Mouse (Mus musculus) ovary, postnatal 36 days (tissue): ENCODE data around the gene Elf2.
"Not testable (repeated sequence)": the region's sequence is repeated elsewhere in the genome, so short reads cannot be mapped to it uniquely, and the experiment has no call there.

Source experiments
- DNase-seq: peaks from one replicate; pipeline ENCODE4 v3.0.0; 2022; ENCODE audit warnings: low spot score, mixed read lengths

The Elf2 gene

GRCm38 (mm10) chr3:51359558-51360307, 19.3 kb upstream of the Elf2 start:
- no peak for DNase-seq

- DNase-seq: peak; percentile 65
Measured at GRCm38 (mm10) chr3:51358660-51359557, 18.4 kb upstream of the Elf2 start.

GRCm38 (mm10) chr3:51358181-51358580, 17.7 kb upstream of the Elf2 start:
- peak; percentile 42 for DNase-seq

DNA sequence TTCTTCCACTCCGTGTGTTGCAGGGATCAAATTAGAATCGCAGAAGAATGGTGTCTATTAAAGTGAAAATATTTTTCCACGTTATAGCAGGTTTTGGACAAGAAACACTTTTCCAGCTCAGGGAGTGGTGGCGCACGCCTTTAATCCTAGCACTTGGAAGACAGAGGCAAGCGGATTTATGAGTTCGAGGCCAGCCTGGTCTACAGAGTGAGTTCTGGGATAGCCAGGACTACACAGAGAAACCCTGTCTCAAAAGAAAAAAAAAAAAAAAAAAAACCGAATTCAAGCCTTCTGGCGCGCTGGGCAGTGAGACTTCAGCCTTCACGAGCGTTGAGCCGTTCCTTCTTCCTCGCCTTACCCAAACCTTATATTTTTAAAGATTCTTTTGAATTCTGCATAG, 17.2 kb upstream of the Elf2 start:
- DNase-seq: no peak

GRCm38 (mm10) chr3:51357078-51357477, 16.6 kb upstream of the Elf2 start:
- DNase-seq: no peak

DNA sequence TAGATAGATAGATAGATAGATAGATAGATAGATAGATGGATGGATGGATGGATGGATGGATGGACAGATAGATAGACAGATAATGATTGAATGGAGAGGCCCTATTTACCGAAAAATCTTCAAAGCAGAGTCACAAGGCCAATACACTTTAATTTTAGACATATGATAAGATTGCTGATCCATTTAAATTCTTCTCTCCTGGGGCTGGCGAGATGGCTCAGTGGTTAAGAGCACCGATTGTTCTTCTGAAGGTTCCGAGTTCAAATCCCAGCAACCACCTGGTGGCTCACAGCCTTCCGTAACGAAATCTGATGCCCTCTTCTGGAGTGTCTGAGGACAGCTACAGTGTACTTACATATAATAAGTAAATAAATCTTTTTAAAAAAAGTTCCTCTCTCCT, 14.5 kb upstream of the Elf2 start:
- DNase-seq: not testable (repeated sequence)

GRCm38 (mm10) chr3:51354034-51354427, 13.6 kb upstream of the Elf2 start:
- no peak for DNase-seq

DNA sequence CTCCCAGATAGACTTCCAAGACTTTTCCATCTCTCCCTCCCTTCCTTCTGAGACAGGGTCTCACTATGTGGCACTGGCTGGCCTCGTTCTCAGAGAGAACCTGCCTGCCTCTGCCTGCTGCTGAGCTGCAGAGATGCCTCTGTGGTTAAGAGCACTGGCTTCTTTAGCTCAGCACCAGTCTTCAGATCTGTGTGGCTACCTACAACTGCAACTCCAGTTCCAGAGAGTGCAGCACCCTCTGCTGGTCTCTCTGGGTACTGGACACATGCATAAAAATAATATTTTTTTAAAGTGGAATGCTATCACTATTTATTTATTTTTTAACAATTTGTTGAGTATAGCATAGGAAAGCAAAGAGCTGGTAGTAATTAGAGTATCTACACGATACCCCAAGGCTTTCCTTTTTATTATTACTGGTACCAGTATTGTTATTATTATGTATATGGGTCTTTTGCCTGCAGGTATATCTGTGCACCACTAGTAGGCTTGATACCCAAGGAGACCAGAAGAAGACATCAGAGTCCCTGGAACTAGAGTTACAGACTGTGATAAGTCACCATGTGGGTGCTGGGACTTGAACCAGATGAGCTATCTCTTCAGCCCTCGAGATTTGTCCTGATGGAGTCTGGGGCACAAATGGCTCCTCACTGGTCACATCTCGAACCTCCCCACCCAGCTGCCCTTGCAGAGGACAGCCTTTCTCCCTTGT, 13.0 kb upstream of the Elf2 start:
- DNase-seq: peak; percentile 39

GRCm38 (mm10) chr3:51350806-51351205, 10.3 kb upstream of the Elf2 start:
- no peak for DNase-seq

GRCm38 (mm10) chr3:51348646-51349238, 8.3 kb upstream of the Elf2 start:
- DNase-seq: no peak

DNA sequence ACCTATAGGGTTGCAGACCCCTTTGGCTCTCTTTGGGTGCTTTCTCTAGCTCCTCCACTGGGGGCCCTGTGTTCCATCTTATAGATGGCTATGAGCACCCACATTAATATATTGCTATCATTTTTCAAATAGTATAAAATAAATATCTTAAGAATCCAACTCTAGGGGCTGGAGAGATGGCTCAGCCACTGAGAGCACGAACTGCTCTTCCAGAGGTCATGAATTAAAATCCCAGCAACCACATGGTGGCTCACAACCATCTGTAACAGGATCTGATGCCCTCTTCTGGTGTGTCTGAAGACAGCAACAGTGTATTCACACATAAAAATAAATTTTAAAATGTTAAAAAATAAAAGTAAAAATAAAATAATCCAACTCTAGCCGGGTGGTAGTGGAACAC, 4.6 kb upstream of the Elf2 start:
- DNase-seq: not testable (repeated sequence)

DNA sequence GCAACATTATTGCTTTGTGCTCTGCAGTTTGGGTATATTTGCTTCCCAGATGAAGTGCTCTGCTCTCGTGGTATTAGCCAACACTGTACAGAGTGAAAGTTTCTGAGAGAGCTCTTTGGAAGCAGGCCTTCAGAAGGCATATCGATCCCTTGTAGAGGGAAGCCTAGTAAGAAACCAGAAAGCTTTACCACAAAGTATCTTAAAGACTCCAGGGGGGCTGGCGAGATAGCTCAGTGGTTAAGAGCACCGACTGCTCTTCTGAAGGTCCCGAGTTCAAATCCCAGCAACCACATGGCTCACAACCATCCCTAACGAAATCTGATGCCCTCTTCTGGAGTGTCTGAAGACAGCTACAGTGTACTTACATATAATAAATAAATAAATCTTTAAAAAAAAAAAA, 3.7 kb upstream of the Elf2 start:
- DNase-seq: not testable (repeated sequence)

DNA sequence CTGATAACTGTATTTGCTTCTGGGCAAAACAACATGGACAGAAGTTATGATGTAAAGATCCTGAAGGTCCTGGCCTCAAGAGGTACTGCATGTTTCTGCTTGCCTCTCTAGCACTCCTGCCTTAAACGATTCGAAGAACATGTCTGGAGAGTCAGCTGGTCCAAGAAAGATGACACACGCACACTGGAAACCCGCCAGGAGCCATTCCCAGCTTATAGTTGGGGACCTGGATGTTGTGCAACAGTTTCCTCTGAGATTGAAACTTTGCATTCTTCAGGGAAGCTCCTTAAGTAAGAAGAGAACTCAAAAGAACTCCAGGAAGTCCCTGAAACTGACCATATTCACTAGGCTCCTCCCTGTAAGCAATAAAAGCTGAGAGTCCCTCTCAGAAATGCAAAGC, 2.8 kb upstream of the Elf2 start:
- DNase-seq: no peak

DNA sequence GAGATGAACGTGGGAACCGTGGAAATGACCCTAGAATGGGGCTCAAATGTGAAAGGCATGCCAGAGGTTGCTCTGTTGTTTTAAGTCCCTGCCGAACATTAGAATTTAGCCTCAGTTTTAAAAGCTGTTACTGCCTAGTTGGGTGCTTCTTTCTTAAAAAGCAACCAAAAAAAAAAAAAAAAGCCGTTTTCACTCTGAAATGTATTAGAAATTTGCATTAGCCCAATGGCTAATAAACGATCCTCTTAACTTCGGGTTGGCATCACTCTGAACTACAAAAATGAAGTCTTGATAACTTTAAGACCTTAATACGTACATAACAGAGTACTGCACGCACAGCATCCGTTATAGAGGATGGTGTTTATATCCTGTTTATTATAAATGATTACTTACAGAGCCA, 1.7 kb upstream of the Elf2 start:
- no peak for DNase-seq

- peak; percentile 92 for DNase-seq
Measured at GRCm38 (mm10) chr3:51341268-51342081, 1.0 kb upstream of the Elf2 start.

GRCm38 (mm10) chr3:51339734-51340551, 520 bp downstream of the Elf2 start:
- DNase-seq: no peak

DNA sequence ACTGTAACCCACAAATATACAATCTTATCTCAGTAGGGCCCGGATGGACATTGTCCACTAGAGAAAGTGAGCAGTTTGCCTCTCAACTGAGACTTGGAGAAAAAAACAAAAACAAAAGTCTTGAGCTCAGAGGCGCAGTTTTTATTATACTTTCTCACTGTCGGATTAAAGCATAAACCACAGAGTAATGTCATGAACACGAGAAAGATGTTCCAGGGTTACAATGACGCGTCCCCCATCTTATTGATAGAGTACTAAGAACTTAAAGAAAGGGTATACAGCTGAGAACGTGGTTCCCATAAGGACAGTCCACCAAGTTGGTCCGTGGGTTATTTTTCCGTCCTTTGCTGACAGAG, 1.1 kb downstream of the Elf2 start:
- DNase-seq: no peak

- DNase-seq: no peak
Measured at GRCm38 (mm10) chr3:51335378-51335777, 5.1 kb downstream of the Elf2 start.

DNA sequence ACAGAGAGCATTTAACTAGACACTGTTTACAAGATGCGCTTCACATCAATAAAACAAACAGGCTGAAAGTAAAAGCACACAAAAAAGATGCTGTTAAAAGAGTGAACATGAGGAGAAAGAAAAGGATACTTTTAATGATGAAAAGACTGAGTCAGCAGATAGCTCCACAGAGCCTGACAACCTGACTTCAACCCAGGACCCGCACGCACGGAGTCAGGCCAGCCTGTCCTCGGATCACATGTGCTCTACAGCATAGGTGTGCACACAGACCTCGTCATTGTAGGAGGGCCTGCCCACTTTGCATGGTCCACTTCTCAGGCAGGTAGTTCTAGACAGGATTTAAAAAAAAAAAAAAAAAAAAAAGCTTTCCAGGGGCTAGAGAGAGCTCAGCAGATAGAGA, 6.5 kb downstream of the Elf2 start:
- DNase-seq: no peak

- DNase-seq: peak; percentile 28
Measured at GRCm38 (mm10) chr3:51333234-51333889, 7.1 kb downstream of the Elf2 start.
